Mouse (Mus musculus) lung, embryonic 16.5 days (tissue): ENCODE results near the gene Map2k6. TPM values are rescaled to one million over a fixed set of nuclear protein-coding genes. Genes with fewer than 3 reads are reported as not detected.

ENCODE experiments used
- ATAC-seq: fragments of 200-750 bp; cut with Nextera tagmentation; 2 replicates; pipeline ENCODE4 v1.8.0; 2017; ENCODE audit warnings: low read depth, mild to moderate bottlenecking, moderate library complexity
- H3K27ac ChIP-seq: fragments of 300-500 bp; sonication (generic); 2 replicates; pipeline ENCODE4 v1.5.1; 2014; ENCODE audit warnings: mild to moderate bottlenecking, control low read depth, low read length
- H3K27me3 ChIP-seq: fragments of 300-500 bp; sonication (generic); 2 replicates; pipeline ENCODE4 v1.6.1; 2014; ENCODE audit warnings: low read depth, low read length, mixed read lengths; ENCODE audit not compliant: control insufficient read depth, insufficient read depth
- H3K36me3 ChIP-seq: fragments of 300-500 bp; sonication (generic); 2 replicates; pipeline ENCODE4 v1.6.1; 2014; ENCODE audit warnings: low read length; ENCODE audit not compliant: control insufficient read depth, insufficient read depth
- H3K4me1 ChIP-seq: fragments of 300-500 bp; sonication (generic); replicated peaks from 2 replicates; pipeline ENCODE4 v1.6.1; 2014; ENCODE audit warnings: low read length, mixed read lengths; ENCODE audit not compliant: control insufficient read depth, insufficient read depth
- H3K4me2 ChIP-seq: fragments of 300-500 bp; sonication (generic); 2 replicates; pipeline ENCODE4 v1.6.1; 2014; ENCODE audit warnings: low read depth, low read length, control low read depth
- H3K4me3 ChIP-seq: fragments of 300-500 bp; sonication (generic); 2 replicates; pipeline ENCODE4 v1.5.1; 2014; ENCODE audit warnings: mild to moderate bottlenecking, low read length, control low read depth
- H3K9ac ChIP-seq: fragments of 300-500 bp; sonication (generic); 2 replicates; pipeline ENCODE4 v1.6.1; 2014; ENCODE audit warnings: low read length, control low read depth
- H3K9me3 ChIP-seq: fragments of 300-500 bp; sonication (generic); 2 replicates; pipeline ENCODE4 v1.6.1; 2016; ENCODE audit warnings: low read length; ENCODE audit not compliant: control insufficient read depth
- WGBS: fragments of 180-500 bp; shearing (Covaris S2); extraction: QIAGEN DNeasy Blood & Tissue Kit; methylation state at CpG from one replicate; pipeline ENCODE4 v1.1.7; 2014; 5-methylcytosine and 5-hydroxymethylcytosine counted together
- polyA plus RNA-seq: library from polyadenylated mRNA; unstranded; fragments of >200 nt; fragmentation: Nextera tagmentation; extraction: Ambion mirVana; gene quantifications from 2 replicates; pipeline ENCODE4 v1.2.1, GENCODE M21; 2015

Gene Map2k6
- polyA plus RNA-seq, 1 experiment from 2014 or later: 17.6 TPM

- WGBS: 92% methylated on average over 7 of the region's 7 CpGs
These were observed 112.5 kb downstream of the Map2k6 start for GRCm38 (mm10) chr11:110511466-110511865.

DNA sequence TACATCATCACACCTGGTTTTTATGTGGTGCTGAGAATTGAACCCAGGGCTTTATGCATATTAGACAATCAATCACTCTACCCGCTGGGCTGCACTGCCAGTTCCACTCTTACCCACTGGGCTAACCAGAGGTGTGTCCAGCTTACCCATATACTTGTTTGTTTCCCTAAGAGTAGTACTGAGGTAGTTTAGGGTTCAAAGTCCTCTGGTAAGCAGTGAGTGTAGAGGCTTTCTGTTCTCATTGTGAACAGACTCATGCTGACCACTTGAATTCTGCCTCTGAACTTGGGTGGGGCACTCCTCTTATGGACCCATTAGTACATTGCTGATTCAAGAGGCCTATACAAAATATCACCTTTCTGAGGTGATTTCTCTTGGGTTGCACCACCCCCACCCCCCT is 119.7 kb downstream of the Map2k6 start:
- H3K9me3 ChIP-seq: no peaks in the 10 kb centered on the region
- H3K4me3 ChIP-seq: no peak overlapping the region
- no peaks in the 10 kb centered on the region; the same call in 1 of the 2 replicates for H3K36me3 ChIP-seq
- no peak overlapping the region for H3K9ac ChIP-seq
- no peaks in the 10 kb centered on the region for H3K27me3 ChIP-seq
- no peak for ATAC-seq
- 100% methylated on average over 1 of the region's 1 CpGs for WGBS
- H3K27ac ChIP-seq: no peak overlapping the region
- H3K4me1 ChIP-seq: no peaks in the 10 kb centered on the region
- H3K4me2 ChIP-seq: no peak overlapping the region

More at GRCm38 (mm10) chr11:110511466-110511865, 112.5 kb downstream of the Map2k6 start:
- Histone ChIP-seq H3K4me2 (no peak overlapping the region), H3K27ac (no peak overlapping the region), H3K9me3 (no peaks in the 10 kb centered on the region), H3K4me3 (no peak overlapping the region), H3K36me3 (peaks cover 7% of the 10 kb centered on the region), H3K4me1 (no peaks in the 10 kb centered on the region), H3K27me3 (no peaks in the 10 kb centered on the region), H3K9ac (no peak overlapping the region)
- ATAC-seq: no peak

DNA sequence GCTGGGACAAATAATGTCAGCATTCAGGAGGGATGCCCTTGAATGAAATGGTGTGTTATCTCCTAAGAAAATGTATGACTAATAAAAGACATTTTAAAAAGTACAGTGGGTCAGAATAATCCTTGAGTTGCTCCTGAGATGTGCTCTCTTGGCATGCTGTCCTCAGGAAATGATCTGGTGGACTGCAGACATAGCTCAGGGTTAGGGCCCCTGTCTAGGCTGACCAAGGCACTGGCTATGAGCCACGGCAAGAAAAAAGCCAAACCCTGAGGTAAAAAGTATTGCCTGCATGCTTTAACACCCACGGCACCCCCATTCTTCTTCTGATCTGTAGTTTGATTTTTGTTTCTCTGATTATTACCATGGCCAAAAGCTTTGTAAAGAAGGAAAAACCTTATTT is 124.0 kb downstream of the Map2k6 start:
- H3K27me3 ChIP-seq: no peaks in the 10 kb centered on the region
- no peak overlapping the region for H3K27ac ChIP-seq
- no peak overlapping the region for H3K4me3 ChIP-seq
- no peak for ATAC-seq
- no peaks in the 10 kb centered on the region; the same call in 1 of the 2 replicates for H3K36me3 ChIP-seq
- H3K4me1 ChIP-seq: no peaks in the 10 kb centered on the region
- 91% methylated on average over 2 of the region's 2 CpGs for WGBS
- H3K9me3 ChIP-seq: no peaks in the 10 kb centered on the region
- no peak overlapping the region for H3K9ac ChIP-seq
- H3K4me2 ChIP-seq: no peak overlapping the region

- Histone ChIP-seq H3K4me3 (no peak overlapping the region), H3K9me3 (no peaks in the 10 kb centered on the region), H3K4me1 (no peaks in the 10 kb centered on the region), H3K36me3 (no peaks in the 10 kb centered on the region), H3K9ac (no peak overlapping the region), H3K27ac (no peak overlapping the region), H3K4me2 (no peak overlapping the region), H3K27me3 (no peaks in the 10 kb centered on the region)
- no peak for ATAC-seq
- 89% methylated on average over 4 of the region's 4 CpGs for WGBS
These were observed 127.2 kb downstream of the Map2k6 start for GRCm38 (mm10) chr11:110526156-110526555.

- H3K9ac ChIP-seq: no peak overlapping the region
- H3K27me3 ChIP-seq: no peaks in the 10 kb centered on the region
- 28% methylated on average over 7 of the region's 7 CpGs for WGBS
- H3K36me3 ChIP-seq: no peaks in the 10 kb centered on the region
- no peaks in the 10 kb centered on the region for H3K4me1 ChIP-seq
- no peak overlapping the region for H3K4me2 ChIP-seq
- H3K27ac ChIP-seq: no peak overlapping the region
- H3K9me3 ChIP-seq: no peaks in the 10 kb centered on the region
- no peak overlapping the region for H3K4me3 ChIP-seq
- ATAC-seq: peak; percentile 70
These were observed 132.2 kb downstream of the Map2k6 start for GRCm38 (mm10) chr11:110531087-110531486.

DNA sequence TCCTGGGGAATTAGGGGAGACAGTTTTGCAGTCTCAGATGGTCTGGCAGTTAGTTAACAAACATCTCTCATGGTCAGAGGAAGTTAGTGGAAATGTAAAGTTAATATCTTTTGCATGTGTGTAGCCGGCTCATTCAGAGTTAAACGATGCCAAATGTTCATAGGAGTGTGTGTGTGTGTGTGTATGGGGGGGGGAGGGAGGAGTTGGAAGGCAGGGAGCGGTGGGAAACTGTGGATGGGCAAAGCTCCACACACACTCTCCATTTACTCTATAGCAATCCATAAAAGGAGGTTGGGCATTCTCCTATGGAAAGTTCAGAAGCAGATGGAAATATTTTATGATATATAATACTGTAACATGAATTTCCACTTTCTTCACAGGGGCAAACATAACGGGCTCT is 135.9 kb downstream of the Map2k6 start:
- H3K27ac ChIP-seq: no peak overlapping the region
- 56% methylated on average over 4 of the region's 4 CpGs for WGBS

DNA sequence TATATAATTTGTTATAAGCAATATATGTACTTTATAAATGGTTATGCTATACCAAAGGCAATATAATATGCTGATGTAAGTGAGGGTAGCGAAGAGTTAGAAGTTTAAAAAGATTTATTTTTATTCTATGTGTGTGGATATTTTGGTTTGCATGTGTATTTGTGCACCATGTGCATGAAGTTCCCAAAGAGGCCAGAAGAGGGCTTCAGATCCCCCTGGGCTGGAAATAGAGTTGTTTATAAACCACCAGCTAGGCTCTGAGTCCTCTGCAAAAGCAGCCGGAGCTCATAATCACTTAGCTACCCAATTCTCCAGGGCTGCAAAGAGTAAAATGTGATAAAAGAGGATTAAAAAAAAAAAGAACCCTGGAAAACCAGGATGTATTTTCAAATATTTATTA is 137.6 kb downstream of the Map2k6 start:
- Histone ChIP-seq H3K4me3 (no peak overlapping the region), H3K4me2 (no peak overlapping the region), H3K9me3 (0 out of 2 replicates have a peak, but pooled peaks cover 5% of the 10 kb centered on the region), H3K36me3 (no peaks in the 10 kb centered on the region), H3K27ac (no peak overlapping the region), H3K27me3 (no peaks in the 10 kb centered on the region), H3K9ac (no peak overlapping the region), H3K4me1 (peaks cover 3% of the 10 kb centered on the region)
- ATAC-seq: no peak
- 84% methylated on average over 2 of the region's 2 CpGs for WGBS

More for the DNA sequence above, 135.9 kb downstream of the Map2k6 start:
- Histone ChIP-seq H3K4me3 (no peak overlapping the region), H3K27me3 (no peaks in the 10 kb centered on the region), H3K9me3 (no peaks in the 10 kb centered on the region), H3K9ac (no peak overlapping the region), H3K36me3 (no peaks in the 10 kb centered on the region), H3K4me2 (no peak overlapping the region), H3K4me1 (peaks cover 3% of the 10 kb centered on the region)
- no peak for ATAC-seq

DNA sequence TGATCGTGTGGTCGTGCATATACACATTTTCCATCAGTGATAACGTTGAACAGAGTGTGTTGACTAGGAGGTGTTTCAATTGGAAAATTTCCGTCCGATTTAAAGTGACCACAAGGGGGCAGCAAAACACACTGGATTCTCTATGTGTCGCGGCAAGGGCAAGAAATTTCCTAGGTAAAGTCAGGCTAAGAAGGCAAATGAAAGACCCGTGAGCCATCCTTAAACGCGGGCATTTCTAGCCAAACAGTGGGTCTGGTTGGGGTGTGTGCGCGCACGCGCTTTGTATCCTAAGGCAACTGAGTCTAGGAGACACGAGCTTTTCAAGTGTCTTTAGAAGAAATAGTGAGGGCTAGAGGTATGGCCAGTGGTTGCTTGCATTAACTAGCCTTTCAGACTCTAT is 138.7 kb downstream of the Map2k6 start:
- H3K36me3 ChIP-seq: no peaks in the 10 kb centered on the region
- ATAC-seq: peak; percentile 38
- H3K9ac ChIP-seq: no peak overlapping the region
- WGBS: 5% methylated on average over 15 of the region's 15 CpGs
- H3K4me3 ChIP-seq: no peak overlapping the region
- peaks cover 3% of the 10 kb centered on the region for H3K4me1 ChIP-seq
- no peaks in the 10 kb centered on the region for H3K27me3 ChIP-seq
- H3K9me3 ChIP-seq: 0 out of 2 replicates have a peak, but pooled peaks cover 5% of the 10 kb centered on the region
- H3K27ac ChIP-seq: no peak overlapping the region
- H3K4me2 ChIP-seq: peak overlapping the region; percentile 54

DNA sequence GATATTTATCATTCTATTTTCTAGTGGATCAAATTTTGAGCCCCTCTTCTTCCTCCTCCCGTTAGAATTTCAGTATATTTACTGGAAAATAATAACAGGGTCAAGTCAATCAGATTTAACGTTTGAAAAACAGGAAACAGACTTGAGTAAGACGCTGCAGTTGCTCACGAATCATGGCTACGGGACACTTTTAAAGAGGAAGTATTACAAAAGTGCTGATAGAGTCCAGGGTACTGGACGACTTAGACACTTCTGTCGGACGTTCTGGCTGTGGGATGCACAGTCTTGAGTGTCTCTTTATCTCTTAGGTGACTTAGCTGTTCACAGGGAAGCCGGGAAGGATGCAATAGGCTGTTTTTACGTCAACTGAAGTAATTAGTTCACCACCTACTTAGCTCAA is 139.3 kb downstream of the Map2k6 start:
- Histone ChIP-seq H3K27ac (no peak overlapping the region), H3K9ac (no peak overlapping the region), H3K4me2 (no peak overlapping the region), H3K27me3 (no peaks in the 10 kb centered on the region), H3K9me3 (0 out of 2 replicates have a peak, but pooled peaks cover 5% of the 10 kb centered on the region), H3K4me3 (no peak overlapping the region), H3K36me3 (no peaks in the 10 kb centered on the region), H3K4me1 (peaks cover 3% of the 10 kb centered on the region)
- 56% methylated on average over 10 of the region's 10 CpGs for WGBS
- no peak for ATAC-seq

DNA sequence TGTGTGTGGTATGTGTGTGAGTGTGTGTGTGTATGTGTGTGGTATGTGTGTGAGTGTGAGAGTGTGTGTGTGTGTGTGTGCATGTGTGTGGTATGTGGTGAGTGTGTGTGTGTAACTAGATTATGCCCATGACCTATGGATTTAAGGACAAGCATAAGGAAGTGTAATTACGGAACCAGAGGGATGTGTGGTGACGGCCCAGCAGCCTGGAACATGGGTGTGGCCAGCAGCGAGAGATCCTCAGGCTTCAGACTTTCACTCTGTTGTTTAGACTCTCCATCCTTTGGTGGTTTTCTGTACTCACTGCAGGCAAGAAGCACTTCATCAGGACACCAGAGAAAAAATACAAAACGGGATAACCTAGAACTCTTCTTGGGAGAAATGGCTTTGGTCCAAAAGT is 143.0 kb downstream of the Map2k6 start:
- H3K4me2 ChIP-seq: no peak overlapping the region
- 0 out of 2 replicates have a peak, but pooled peaks cover 5% of the 10 kb centered on the region for H3K9me3 ChIP-seq
- no peak overlapping the region for H3K9ac ChIP-seq
- H3K4me1 ChIP-seq: peaks cover 3% of the 10 kb centered on the region
- no peak overlapping the region for H3K4me3 ChIP-seq
- no peak for ATAC-seq
- H3K27ac ChIP-seq: no peak overlapping the region
- WGBS: 78% methylated on average over 4 of the region's 4 CpGs
- no peaks in the 10 kb centered on the region for H3K36me3 ChIP-seq
- no peaks in the 10 kb centered on the region for H3K27me3 ChIP-seq
